Mouse (Mus musculus) C2C12 (cell line): Measurements from ENCODE around the gene March10.

Source experiments
- CEBPB ChIP-seq: IDR thresholded peaks from one replicate; pipeline ENCODE4 v1.6.1; 2011; ENCODE audit warnings: low read depth, mild to moderate bottlenecking, control low read depth, moderate library complexity
- CTCF ChIP-seq: IDR thresholded peaks from one replicate; pipeline ENCODE4 v1.5.1; 2011; ENCODE audit not compliant: control insufficient read depth, insufficient read depth, insufficient read length
- MAX ChIP-seq: IDR thresholded peaks from one replicate; pipeline ENCODE4 v1.6.1; 2011; ENCODE audit warnings: mild to moderate bottlenecking, control low read depth
- MYOD1 ChIP-seq: IDR thresholded peaks from one replicate; pipeline ENCODE4 v1.6.1; 2011; ENCODE audit warnings: low read depth; ENCODE audit not compliant: control insufficient read depth, insufficient read length
- MYOG ChIP-seq: IDR thresholded peaks from one replicate; pipeline ENCODE4 v1.6.1; 2011; ENCODE audit not compliant: control insufficient read depth, insufficient read length; ENCODE audit errors: extremely low read depth
- USF1 ChIP-seq: IDR thresholded peaks from one replicate; pipeline ENCODE4 v1.6.1; 2011; ENCODE audit warnings: low read depth, mild to moderate bottlenecking, control low read depth, moderate library complexity

- no peak for TF ChIP-seq CTCF
- TF ChIP-seq MAX = no peak
- no peak for TF ChIP-seq MYOG
- TF ChIP-seq MYOD1 = no peak
- no peak for TF ChIP-seq USF1
- TF ChIP-seq CEBPB = no peak
These were observed 108.0 kb downstream of the March10 start for GRCm38 (mm10) chr11:105348495-105348982.
